Mouse (Mus musculus) mouse embryonic stem cell (cell line): ENCODE data around the gene Gm10382.
"Not testable (repeated sequence)": the region's sequence is repeated elsewhere in the genome, so short reads cannot be mapped to it uniquely, and the experiment has no call there.

Source experiments
- in situ Hi-C, 2 experiments: fragments of 300-500 bp; cut with MboI; formaldehyde crosslinking; loops; 1 replicate in 1 of 2; 3 replicates in 1 of 2; pipeline ENCODE4 v1.14.3; 2019 to 2020; ENCODE audit warnings: low sequenced_read_pairs in 2 of 2, low pct_unique_long_range_greater_than_20kb in 1 of 2, mixed read lengths in 1 of 2; ENCODE audit not compliant: unreplicated experiment in 1 of 2

Gene Gm10382

GRCm38 (mm10) chr5:125389579-125390441 lies 688 bp downstream of the Gm10382 start, which contains the start of gene Ubc:
TSS of gene Ubc (minus strand) at chr5:125390202.
- in situ Hi-C loops = no loop called here

DNA sequence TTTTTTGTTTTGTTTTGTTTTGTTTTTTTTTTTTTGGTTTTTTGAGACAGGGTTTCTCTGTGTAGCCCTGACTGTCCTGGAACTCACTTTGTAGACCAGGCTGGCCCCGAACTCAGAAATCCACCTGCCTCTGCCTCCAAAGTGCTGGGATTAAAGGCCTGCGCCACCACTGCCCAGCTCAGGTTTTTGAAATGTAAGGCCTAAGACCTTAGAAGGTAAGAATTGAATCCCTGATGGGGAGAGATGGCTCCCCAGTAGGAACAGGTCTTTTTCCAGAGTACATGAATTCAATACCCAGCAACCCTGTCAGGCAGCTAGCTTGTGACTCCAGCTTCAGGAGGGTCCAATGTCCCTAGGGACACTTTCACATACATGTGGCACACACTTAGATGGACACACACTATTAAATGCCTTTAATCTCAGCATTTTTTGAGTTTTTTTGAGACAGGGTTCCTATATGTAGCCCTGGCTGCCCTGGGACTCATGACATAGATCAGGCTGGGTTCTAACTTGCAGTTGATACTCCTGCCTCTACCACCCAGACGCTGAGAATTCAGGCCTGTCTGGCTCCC lies 1.9 kb downstream of the Gm10382 start:
- in situ Hi-C loops = no loop called here

DNA sequence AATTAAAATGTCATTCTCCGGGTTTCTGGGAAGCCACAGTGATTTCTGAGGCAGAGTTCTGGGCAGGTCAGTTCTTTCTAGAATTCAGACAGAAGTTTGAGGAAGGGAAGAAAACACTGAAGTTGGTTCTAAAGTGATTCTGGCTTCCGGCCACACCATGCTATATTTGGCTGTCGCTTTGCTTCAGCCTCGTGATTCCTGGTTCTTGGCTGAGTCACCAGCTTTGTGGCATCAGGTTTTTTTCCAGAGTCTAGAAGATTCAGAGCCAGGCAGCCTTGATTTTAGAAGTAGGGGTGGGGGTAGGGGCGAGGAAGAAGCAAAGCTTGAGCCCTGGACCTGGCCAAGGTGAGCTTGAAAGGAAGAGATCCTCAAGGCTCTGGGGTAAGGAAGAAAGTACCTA lies 2.5 kb downstream of the Gm10382 start:
- in situ Hi-C loops = no loop called here

DNA sequence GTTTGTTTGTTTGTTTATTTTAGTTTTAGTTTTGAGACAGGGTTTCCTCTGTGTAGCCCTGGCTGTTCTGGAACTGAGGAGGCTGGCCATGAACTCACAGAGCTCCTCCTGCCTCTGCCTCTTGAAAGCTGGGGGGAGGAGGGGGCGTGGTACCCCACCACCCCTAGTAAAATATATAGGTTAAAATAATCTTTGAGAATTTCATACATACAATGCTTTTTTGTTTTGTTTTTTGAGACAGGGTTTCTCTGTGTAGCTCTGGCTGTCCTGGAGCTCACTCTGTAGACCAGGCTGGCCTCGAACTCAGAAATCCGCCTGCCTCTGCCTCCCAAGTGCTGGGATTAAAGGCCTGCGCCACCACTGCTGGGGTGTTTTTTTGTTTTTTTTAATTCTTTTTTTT lies 3.1 kb downstream of the Gm10382 start:
- in situ Hi-C loops = not testable (repeated sequence)

DNA sequence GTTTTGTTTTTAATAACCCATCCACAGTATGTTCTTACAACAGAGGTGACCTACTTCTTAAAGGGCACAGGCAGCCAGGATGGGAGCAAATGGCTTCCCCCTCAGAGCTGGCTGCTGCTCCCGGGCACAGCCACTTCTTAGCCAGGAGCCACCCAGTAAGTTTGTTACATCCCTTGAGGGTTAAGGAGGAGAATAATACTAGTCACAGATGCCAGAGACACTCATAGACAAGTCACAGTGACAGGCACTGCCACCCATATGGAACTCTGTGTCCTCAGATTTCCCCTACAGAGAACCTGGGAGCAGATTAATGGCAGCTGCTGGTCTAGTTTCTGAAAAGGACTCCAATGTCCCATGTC lies 3.5 kb downstream of the Gm10382 start:
- in situ Hi-C loops = no loop called here

DNA sequence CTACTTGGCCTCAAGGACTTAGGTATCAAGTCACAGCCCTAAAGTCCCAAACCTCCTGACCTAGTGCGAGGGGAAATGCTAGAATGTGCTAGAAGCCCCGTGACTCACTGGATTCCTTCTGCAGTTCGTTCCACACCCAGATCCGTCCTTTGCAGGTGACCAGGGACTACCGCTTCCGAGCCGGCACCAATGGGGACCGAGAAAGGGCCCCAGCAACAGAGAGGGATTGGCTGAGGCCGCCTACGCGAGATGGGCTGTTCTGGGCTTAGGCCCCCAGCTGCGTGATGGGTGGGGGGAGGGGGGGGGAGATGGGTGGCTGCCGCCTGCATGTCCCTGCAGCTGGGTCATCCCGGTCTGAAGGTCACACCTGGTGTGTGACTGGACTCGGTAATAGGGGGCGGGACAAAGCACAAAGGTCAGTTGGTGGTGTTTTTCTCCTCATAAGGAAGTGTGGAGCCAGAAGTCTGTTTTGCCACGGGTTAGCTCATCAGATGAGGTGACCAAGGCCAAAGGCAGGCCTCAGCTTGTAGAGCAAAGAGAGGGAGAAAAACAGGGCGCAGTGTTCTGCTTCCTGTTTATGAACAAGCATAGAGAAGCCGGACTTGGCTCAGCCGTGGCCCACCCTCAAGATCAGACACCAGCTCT lies 4.0 kb downstream of the Gm10382 start:
- in situ Hi-C loops = no loop called here

DNA sequence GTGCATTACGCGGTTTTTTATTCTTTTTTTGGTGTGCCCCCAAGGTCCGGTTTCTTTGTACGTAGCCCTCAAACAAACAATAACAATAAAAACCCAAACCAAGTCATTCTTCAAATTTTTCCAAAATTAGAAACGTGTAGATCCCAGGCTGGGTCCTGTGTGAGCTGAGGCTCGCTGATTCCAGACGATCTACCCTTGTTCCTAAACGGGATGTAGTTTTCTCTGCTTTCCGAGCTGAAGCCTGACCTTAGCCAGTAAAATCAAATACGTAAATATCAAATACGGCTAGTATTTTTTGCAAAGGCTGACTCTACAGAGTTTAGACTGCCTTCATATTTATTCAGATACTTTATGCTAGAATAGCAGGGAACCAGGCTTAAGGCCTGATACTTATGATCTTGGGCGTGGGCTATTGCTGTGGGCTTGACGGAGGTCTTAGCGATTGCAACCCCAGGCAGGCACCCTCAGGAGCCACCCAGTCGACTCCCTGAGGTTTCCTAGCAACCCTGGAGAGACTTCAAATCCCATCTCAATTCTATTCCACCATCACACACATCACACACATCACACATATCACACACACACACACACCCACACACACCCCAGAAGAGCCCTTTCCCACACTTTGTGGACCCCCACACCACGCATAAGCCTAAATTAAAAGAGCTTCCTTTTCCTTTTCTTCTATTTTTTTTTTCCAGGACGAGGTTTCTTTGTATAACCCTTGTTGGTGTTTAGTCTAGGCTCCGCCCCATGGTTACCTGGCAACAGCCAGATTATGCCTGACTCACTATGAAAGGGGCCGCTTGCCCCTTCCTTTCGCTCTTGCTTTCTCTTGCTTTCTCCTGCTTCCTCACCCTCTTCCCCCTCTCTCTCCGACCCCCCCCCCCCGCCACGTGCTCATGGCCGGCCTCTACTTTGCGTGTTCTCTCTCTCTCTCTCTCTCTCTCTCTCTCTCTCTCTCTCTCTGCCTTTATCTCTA lies 4.8 kb downstream of the Gm10382 start:
- in situ Hi-C loops = no loop called here

DNA sequence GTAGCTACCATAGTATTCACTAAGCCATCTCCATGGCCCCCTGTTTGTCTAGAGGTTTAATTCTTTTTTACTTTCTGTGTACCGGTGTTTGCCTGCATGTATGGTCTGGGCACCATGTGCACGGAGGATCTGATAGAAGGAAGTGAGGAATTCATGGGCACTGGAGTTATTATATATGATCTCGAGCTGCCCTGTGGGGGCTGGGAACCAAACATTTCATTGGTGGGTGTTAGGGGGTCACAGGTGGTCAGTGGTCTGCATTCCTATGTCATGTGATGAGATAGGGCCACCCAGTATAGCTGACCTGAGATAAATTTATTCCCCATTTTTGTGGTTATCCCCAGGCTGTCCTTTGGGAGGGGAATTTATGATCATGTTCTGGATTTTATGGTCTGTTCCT lies 5.9 kb downstream of the Gm10382 start:
- in situ Hi-C loops = no loop called here

GRCm38 (mm10) chr5:125400903-125401302 lies 11.8 kb downstream of the Gm10382 start:
- in situ Hi-C loops = no loop called here

DNA sequence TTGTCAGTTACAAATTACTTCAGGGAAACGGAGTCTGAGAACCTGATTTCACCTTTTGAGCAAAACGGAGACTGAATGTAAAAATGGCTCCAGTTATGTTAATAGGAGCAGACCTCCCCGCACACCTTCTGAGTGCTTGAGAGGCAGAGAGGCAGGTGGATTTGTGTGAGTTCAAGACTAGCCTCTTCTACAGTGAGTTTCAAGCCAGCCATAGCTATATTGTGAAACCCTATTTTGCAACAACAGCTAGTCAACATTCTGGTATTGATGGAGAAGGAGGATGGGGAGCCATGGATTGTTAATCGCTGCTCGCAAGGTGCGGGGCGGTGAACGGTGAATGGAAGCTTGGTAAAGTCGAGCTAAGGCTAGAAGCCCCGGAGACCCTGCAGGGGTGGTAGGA lies 13.4 kb downstream of the Gm10382 start:
- in situ Hi-C loops = no loop called here

DNA sequence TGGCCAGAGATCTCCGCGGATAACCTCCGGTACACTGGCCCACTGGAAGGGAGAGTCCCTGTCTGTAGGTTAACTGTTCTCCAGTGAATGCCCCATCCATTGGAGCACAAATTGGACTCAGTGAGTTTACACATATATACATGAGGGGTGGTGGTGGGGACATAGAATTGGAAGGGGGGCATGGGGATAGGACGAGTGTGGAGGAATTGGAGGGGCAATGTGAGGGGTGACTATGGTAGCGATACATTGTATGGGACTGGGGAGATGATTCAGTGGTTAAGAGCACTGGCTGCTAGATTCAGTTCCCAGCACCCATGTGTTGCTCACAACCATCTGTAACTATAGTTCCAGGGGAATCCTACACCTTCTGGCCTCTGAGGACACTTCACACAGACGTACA lies 13.9 kb downstream of the Gm10382 start:
- in situ Hi-C loops = no loop called here

GRCm38 (mm10) chr5:125403481-125404465 lies 14.7 kb downstream of the Gm10382 start:
- in situ Hi-C loops = no loop called here

GRCm38 (mm10) chr5:125404536-125404902 lies 15.4 kb downstream of the Gm10382 start:
- in situ Hi-C loops = no loop called here

DNA sequence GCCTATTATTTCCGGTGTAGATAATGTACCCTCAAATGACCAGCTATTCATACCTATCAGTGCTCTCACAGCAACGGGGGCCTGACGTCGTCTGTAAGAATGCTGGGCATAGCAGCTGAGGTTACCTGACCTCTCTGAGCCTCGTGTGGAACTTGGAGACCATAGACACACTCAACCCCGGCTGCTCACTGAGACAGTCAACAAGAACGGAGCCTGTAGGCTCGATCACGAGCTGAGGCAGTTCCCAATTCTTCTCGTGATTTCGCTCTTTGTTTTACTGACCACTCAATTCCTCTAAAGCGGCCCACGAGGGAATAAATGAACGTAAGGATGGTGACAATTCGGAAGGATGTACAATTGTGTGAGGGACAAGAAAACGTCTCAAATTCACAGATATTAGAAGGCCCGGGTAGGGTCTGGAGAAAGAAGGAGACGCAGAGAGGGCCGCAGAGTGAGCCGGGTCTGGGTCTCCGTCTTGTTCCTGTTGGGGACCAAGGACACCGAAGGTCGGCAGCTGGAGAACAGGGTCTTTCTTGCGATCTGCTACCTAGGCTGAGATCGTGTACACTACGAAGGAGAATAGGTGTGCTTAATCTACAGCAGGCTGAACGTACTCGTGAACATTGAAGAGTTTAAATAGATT lies 15.9 kb downstream of the Gm10382 start:
- in situ Hi-C loops = no loop called here

- in situ Hi-C loops = no loop called here
These were observed 16.6 kb downstream of the Gm10382 start for GRCm38 (mm10) chr5:125405546-125406248.

DNA sequence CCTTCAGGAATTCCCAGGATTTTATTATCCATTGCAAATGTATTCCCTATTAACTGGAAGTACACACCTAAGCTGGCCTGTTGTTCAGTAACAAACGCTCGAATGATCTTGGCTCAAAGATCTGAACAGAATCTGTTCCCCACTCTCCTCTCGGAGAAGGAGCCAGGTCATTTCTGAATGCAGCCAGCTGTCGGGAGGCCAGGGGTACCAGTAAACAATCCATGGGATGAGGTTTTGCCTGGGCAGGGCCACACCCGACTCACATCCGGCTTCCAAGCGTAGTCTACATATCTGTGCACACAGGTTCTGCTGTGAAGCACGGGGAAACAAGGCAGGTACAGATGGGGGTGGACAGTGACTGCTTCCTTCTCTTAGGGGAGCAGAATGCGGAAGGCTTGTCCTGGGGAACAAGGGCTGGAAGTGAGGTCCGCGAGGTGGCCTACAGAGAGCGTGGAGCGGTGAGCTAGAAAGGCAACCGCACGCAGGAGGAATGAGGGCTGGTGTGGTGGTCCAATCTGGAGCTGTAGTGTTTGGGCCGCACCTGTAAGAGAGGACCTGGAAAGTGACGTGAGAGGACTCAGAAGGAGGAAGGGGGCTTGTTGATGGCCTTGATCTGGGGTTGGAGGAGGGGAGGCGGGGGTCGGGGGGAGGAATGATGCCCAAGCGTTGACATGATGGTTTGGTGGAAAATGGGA lies 17.3 kb downstream of the Gm10382 start:
- in situ Hi-C loops = no loop called here
